Mouse (Mus musculus) CH12.LX (cell line): Measurements from ENCODE around the gene Ptpn11. TPM values are rescaled to one million over a fixed set of nuclear protein-coding genes. Genes with fewer than 3 reads are reported as not detected.

Experiments used
- DNase-seq: peaks from one replicate; pipeline ENCODE4 v3.0.0-alpha.2; 2013; ENCODE audit errors: extremely low read depth
- H3K27ac ChIP-seq: 2 replicates; pipeline ENCODE4 v1.5.1; 2012; ENCODE audit warnings: low read depth, mild to moderate bottlenecking, control low read depth, moderate library complexity; ENCODE audit not compliant: insufficient read depth
- H3K27me3 ChIP-seq: replicated peaks from 2 replicates; pipeline ENCODE3; 2012; ENCODE audit warnings: inconsistent platforms
- H3K36me3 ChIP-seq, 2 experiments: replicated peaks in 1 of 2; 2 replicates each; pipeline versions ENCODE3 to v1.6.1; 2012; ENCODE audit warnings: inconsistent platforms in 1 of 2, low read length in 1 of 2, mild to moderate bottlenecking in 1 of 2, mixed read lengths in 1 of 2, moderate library complexity in 1 of 2; ENCODE audit not compliant: control insufficient read depth in 1 of 2, insufficient read depth in 1 of 2
- H3K4me1 ChIP-seq, 2 experiments: 2 replicates each; pipeline ENCODE4 v1.6.1; 2012; ENCODE audit warnings: inconsistent platforms in 1 of 2, moderate library complexity in 1 of 2; ENCODE audit not compliant: insufficient read depth in 2 of 2, control insufficient read depth in 1 of 2
- H3K4me2 ChIP-seq: 2 replicates; pipeline ENCODE4 v1.6.1; 2012; ENCODE audit warnings: low read depth, mild to moderate bottlenecking, control low read depth; ENCODE audit not compliant: poor library complexity, insufficient read depth, severe bottlenecking
- H3K4me3 ChIP-seq, 3 experiments: fragments of 150-350 bp in 1 of 3; sonication (generic) in 1 of 3; replicated peaks in 1 of 3; 2 replicates each; pipeline versions ENCODE3 to v1.5.1; 2011 to 2012; ENCODE audit warnings: low read depth in 2 of 3, low read length in 2 of 3, mild to moderate bottlenecking in 2 of 3, moderate library complexity in 2 of 3, control low read depth in 1 of 3, improper control_type of control experiment in 1 of 3, inconsistent platforms in 1 of 3, mixed read lengths in 1 of 3; ENCODE audit not compliant: poor library complexity in 1 of 3
- H3K79me2 ChIP-seq: replicated peaks from 2 replicates; pipeline ENCODE4 v1.6.1; 2012; ENCODE audit warnings: mild to moderate bottlenecking, moderate library complexity; ENCODE audit not compliant: control insufficient read depth, poor library complexity, insufficient read depth, severe bottlenecking; ENCODE audit errors: extremely low read depth
- H3K9ac ChIP-seq: 2 replicates; pipeline ENCODE4 v1.6.1; 2012; ENCODE audit warnings: low read depth, mild to moderate bottlenecking, control low read depth, moderate library complexity; ENCODE audit not compliant: insufficient read depth
- H3K9me3 ChIP-seq: replicated peaks from 2 replicates; pipeline ENCODE3; 2012; ENCODE audit warnings: low read length, inconsistent platforms, mixed read lengths
- BHLHE40 ChIP-seq: IDR thresholded peaks from 2 replicates; pipeline ENCODE4 v1.6.1; 2011; ENCODE audit warnings: mild to moderate bottlenecking, low read depth, low read length, improper control_type of control experiment
- ETS1 ChIP-seq: conservative IDR thresholded peaks from 2 replicates; pipeline ENCODE4 v1.6.1; 2012; ENCODE audit warnings: low read depth, mild to moderate bottlenecking, inconsistent platforms, low read length, improper control_type of control experiment, moderate library complexity
- HCFC1 ChIP-seq: IDR thresholded peaks from 2 replicates; pipeline ENCODE4 v1.6.1; 2012; ENCODE audit warnings: low read depth, mild to moderate bottlenecking, inconsistent platforms, low read length, improper control_type of control experiment
- JUN ChIP-seq: IDR thresholded peaks from 2 replicates; pipeline ENCODE4 v1.6.1; 2011; ENCODE audit warnings: low read depth, mild to moderate bottlenecking, low read length, improper control_type of control experiment, moderate library complexity; ENCODE audit not compliant: insufficient read depth
- KAT2A ChIP-seq: IDR thresholded peaks from 2 replicates; pipeline ENCODE4 v1.6.1; 2012; ENCODE audit warnings: low read length, improper control_type of control experiment, inconsistent platforms; ENCODE audit not compliant: insufficient replicate concordance
- MXI1 ChIP-seq: IDR thresholded peaks from 2 replicates; pipeline ENCODE4 v1.6.1; 2011; ENCODE audit warnings: mild to moderate bottlenecking, low read depth, low read length, improper control_type of control experiment
- POLR2AphosphoS2 ChIP-seq: IDR thresholded peaks from 2 replicates; pipeline ENCODE4 v1.6.1; 2011; ENCODE audit warnings: low read depth, low read length, improper control_type of control experiment
- USF1 ChIP-seq: IDR thresholded peaks from 2 replicates; pipeline ENCODE4 v1.6.1; 2014; ENCODE audit warnings: low read depth, mild to moderate bottlenecking, inconsistent platforms, low read length, improper control_type of control experiment
- ZMIZ1 ChIP-seq: IDR thresholded peaks from 2 replicates; pipeline ENCODE4 v1.6.1; 2012; ENCODE audit warnings: low read depth, mild to moderate bottlenecking, inconsistent platforms, low read length, improper control_type of control experiment
- dilution Hi-C: fragments of 300-500 bp; cut with MboI; formaldehyde crosslinking; loops from 2 replicates; pipeline ENCODE4 v1.14.3; 2020; ENCODE audit warnings: low sequenced_read_pairs; ENCODE audit not compliant: extremely low pct_unique_long_range_greater_than_20kb, extremely low pct_ligation_motif_present
- in situ Hi-C: fragments of 300-500 bp; cut with MboI; formaldehyde crosslinking; loops from 3 replicates; pipeline ENCODE4 v1.14.3; 2019; ENCODE audit warnings: low sequenced_read_pairs, low pct_ligation_motif_present, low pct_unique_long_range_greater_than_20kb, mixed read lengths
- polyA plus RNA-seq: library from polyadenylated mRNA; unstranded; fragments of >175 nt; gene quantifications from 2 replicates; pipeline ENCODE4 v1.2.1, GENCODE M21; 2012; ENCODE audit warnings: low read depth; ENCODE audit not compliant: insufficient read length
- total RNA-seq, 2 experiments: library from RNA; depleted of rRNA; stranded (reverse); fragments of 300-350 nt in 1 of 2; fragments of >200 nt in 1 of 2; gene quantifications; 2 replicates each; pipeline ENCODE4 v1.2.3; 2012 to 2014

Gene Ptpn11
- total and polyA plus RNA-seq, 3 experiments: 33.2 to 62.8 (median 44.6) TPM

DNA sequence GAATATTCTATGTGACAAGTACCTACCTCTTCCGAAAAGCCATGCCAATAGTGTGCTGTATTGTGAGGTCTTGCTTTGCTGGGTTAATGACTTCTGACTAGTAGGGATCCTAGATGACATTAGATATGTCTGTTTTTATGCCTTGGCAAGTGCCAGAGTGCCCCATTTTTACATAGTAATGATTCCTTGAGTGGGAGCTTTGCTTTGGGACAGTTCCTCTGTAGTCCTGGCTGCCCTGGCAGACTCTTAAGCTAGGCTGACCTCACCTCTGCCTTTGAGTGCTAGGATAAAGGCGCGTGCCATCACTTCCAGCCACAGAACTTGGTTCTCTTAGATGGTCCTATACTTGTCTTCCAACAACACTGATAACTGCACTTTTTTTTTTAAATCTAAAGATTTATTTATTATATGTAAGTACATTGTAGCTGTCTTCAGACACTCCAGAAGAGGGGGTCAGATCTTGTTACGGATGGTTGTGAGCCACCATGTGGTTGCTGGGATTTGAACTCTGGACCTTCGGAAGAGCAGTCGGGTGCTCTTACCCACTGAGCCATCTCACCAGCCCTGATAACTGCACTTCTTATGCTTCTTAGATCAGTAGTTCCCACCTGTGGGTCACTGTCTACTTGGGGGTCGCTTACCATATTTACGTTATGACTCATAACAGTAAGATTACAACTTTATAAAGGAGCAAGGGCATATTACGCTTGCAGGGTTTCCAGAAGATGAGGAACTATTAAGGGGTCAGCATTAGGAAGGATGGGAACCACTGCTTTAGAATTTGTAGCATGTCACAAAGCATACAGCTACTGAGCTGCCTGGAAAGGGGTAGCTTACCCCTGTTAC lies 18.8 kb upstream of the Ptpn11 start:
- no peak for DNase-seq

DNA sequence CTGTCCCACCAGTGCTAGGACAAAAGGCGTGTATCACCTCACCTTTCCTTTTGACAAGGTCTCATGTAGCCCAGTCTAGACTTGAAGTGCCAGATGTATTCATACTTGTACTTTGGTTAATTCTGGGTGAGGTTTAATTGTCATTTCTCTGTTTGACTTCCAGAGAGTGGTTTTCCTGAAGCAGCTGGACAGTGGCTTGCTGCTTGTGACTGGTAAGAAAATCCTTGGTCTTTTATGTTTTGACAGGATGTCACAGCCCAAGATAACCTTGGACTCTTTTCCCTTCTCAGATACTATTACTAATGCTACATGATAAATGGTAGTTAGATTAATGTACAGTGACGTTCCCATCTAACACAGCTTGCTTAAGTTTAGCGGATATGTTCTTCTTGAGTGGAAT lies 15.8 kb upstream of the Ptpn11 start:
- dilution Hi-C loops: no loop called here

More for the DNA sequence above, 18.8 kb upstream of the Ptpn11 start:
- dilution Hi-C loops: no loop called here
- TF ChIP-seq POLR2AphosphoS2 (peak; percentile 93; the same call in 1 of the 2 replicates), USF1 (no peak), JUN (no peak), ZMIZ1 (peak; percentile 68; the same call in 1 of the 2 replicates)
- peaks cover 40% of the 10 kb centered on the region for H3K79me2 ChIP-seq
- no peaks in the 10 kb centered on the region for H3K27me3 ChIP-seq
- H3K36me3 ChIP-seq: peaks cover 71 to 86% of the 10 kb centered on the region in 2 experiments
- H3K4me3 ChIP-seq: no peak overlapping the region
- in situ Hi-C loops: loop anchor here (10.0 kb wide), 1 partner anchor 165 kb away; no protein-coding TSS in a partner anchor
- H3K4me1 ChIP-seq: peaks cover 13 to 38% of the 10 kb centered on the region in 2 experiments
- H3K27ac ChIP-seq: no peak overlapping the region
- peaks cover 6% of the 10 kb centered on the region for H3K9me3 ChIP-seq
- no peak overlapping the region for H3K4me2 ChIP-seq
- H3K9ac ChIP-seq: no peak overlapping the region

DNA sequence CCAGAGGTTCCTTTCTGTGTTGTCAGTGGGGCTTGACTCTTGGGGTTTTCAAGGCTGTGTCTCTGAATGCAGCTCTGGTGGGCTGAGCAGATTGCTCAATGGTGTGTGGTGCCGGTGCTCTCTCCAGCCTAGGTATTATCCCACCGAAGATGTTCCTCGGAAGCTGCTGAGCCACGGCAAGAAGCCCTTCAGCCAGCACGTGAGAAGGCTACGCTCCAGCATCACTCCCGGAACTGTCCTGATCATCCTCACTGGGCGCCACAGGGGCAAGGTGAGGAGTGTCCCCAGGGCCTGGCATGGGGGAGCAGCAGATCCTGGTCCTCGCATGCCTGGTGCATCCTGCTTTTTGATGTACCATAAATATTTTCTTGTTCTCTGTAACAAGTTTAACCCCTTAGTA lies 15.3 kb upstream of the Ptpn11 start:
- Histone ChIP-seq H3K4me2 (peak overlapping the region; percentile 94), H3K36me3 (peaks cover 58 to 65% of the 10 kb centered on the region in 2 experiments), H3K27ac (peak overlapping the region; percentile 15; the same call in 1 of the 2 replicates), H3K9me3 (no peaks in the 10 kb centered on the region), H3K9ac (peak overlapping the region; percentile 78), H3K4me1 (peaks cover 13 to 41% of the 10 kb centered on the region in 2 experiments), H3K27me3 (no peaks in the 10 kb centered on the region), H3K4me3 (peak overlapping the region in 2 of 3 experiments; percentile 53 to 85), H3K79me2 (peaks cover 46% of the 10 kb centered on the region)
- DNase-seq: no peak
- in situ Hi-C loops: loop anchor here (10.0 kb wide), 1 partner anchor 168 kb away; no protein-coding TSS in a partner anchor
- peak; percentile 17; the same call in 1 of the 2 replicates for TF ChIP-seq MXI1
- TF ChIP-seq ZMIZ1: 0 out of 2 replicates have a peak, but pooled peaks have one; percentile 0
- TF ChIP-seq BHLHE40: peak; percentile 65
- TF ChIP-seq KAT2A: no peak
- no peak for TF ChIP-seq HCFC1
- TF ChIP-seq JUN: no peak
- dilution Hi-C loops: no loop called here

More for the DNA sequence above, 15.8 kb upstream of the Ptpn11 start:
- Histone ChIP-seq H3K9me3 (peaks cover 1% of the 10 kb centered on the region), H3K4me3 (peak overlapping the region in 2 of 3 experiments; percentile 53 to 85), H3K27ac (peak overlapping the region; percentile 15; the same call in 1 of the 2 replicates), H3K27me3 (no peaks in the 10 kb centered on the region), H3K9ac (peak overlapping the region; percentile 78; the same call in 1 of the 2 replicates), H3K4me1 (peaks cover 13 to 41% of the 10 kb centered on the region in 2 experiments), H3K79me2 (peaks cover 46% of the 10 kb centered on the region), H3K4me2 (peak overlapping the region; percentile 94), H3K36me3 (peaks cover 62 to 69% of the 10 kb centered on the region in 2 experiments)
- no peak for DNase-seq
- in situ Hi-C loops: loop anchor here (10.0 kb wide), 1 partner anchor 168 kb away; no protein-coding TSS in a partner anchor
- TF ChIP-seq ZMIZ1 (0 out of 2 replicates have a peak, but pooled peaks have one; percentile 19), ETS1 (no peak)
